Mouse (Mus musculus) kidney, adult 2 months (tissue): ENCODE measurements around the gene Gp1bb.

Experiments used
- CTCF ChIP-seq: fragments of 200-500 bp; conservative IDR thresholded peaks from 2 replicates; pipeline ENCODE4 v1.5.1; 2011; ENCODE audit warnings: low read depth, mild to moderate bottlenecking, control low read depth, low read length, moderate library complexity, mixed read lengths; ENCODE audit not compliant: insufficient read depth, insufficient read length
- POLR2A ChIP-seq: fragments of 200-500 bp; IDR thresholded peaks from one replicate; pipeline ENCODE4 v1.6.1; 2011; ENCODE audit warnings: low read depth, low read length, control low read depth

DNA sequence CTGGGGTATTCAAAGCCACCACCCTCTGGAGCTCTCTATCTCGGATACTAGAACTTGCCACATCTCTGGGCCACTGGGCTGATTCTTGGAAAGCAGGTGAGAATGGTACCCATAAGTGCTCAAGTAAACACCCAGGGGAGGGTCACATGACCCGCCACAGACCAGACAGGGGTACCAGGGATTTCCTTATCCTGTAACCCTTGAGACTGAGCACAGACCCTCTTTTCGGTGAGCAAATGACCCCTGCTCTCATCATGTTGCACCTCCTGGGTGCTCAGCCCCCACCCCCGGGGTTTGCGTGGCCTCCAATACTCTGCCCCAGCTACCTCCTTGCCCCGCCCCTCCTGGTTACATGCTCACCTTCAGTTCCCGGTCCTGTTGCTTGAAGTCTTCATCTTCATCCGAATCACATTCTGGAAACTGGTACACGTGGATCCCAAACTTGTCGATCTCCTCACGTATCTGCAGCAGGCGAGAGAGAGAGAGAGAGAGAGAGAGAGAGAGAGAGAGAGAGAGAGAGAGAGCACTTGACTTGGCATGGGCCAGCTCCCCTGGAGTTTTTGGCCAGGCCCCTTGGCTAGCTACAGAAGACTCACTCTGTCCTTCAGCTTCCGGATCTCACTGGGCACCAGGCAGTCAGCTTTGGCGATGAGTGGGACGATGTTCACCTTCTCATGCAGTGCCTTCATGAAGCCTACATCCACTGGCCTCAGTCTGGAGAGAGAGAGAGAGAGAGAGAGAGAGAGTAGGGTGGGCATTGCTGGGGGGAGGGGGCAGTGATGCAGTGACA is 1.7 kb upstream of the Gp1bb start:
- TF ChIP-seq CTCF = no peak
- no peak for TF ChIP-seq POLR2A
